Mouse (Mus musculus): Measurements from ENCODE around the gene Ica1. TPM values are rescaled to one million over a fixed set of nuclear protein-coding genes. Genes with fewer than 3 reads are reported as not detected.

Gene Ica1
- polyA plus RNA-seq, 1 experiment = 0.69 TPM

DNA sequence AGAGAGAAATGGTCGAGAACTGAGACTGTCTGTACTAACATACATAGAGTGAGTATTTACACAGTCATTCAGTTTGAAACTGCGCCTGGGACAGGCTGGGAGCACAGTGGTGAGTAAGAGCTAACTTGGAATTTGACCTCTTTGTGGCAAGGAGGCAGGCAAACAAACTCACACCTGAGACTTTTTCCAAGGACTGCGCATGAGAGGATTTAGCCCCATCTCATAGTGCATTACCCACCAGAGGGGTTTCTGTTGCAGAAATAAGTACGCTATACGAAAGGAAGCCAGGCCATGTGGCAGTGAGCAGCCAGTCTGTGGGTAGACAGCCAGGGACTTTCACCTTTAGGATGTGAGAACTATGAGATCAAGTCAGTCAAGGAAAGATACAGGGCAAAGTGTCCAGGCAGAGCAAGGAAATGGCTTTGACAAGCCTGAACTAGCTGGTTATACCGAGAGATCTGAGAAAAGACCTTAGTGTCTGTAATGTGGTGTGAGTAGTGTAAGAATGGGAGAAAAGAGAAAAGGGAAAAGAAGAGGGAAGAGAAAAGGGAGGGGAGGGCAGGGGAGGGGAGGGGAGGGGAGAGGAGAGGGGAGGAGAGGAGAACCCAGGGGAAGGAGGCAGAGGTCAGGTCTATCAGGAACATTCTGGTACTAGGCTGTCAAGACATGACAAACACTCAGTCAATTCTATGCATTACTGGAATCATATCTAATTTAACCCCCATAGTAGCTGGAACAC, 25.1 kb downstream of the Ica1 start:
- Histone ChIP-seq H3K27ac (ENCODE audit: control insufficient read depth, insufficient read depth, low read length) (no peak overlapping the region), H3K4me3 (ENCODE audit: control insufficient read depth, insufficient read depth, low read length) (no peak overlapping the region), H3K4me1 (replicated peaks; ENCODE audit: control insufficient read depth, insufficient read depth, low read length) (no peaks in the 10 kb centered on the region), H3K27me3 (ENCODE audit: control insufficient read depth, insufficient read depth, low read length) (no peaks in the 10 kb centered on the region), H3K36me3 (ENCODE audit: control insufficient read depth, insufficient read depth, low read length) (no peaks in the 10 kb centered on the region)
- WGBS = 93% methylated on average over 6 of the region's 6 CpGs
- DNase-seq = no peak
- no peak for TF ChIP-seq CTCF (IDR thresholded peaks at IDR 0.05; ENCODE audit: borderline replicate concordance, control insufficient read depth, extremely low read depth, insufficient read depth, low read length, poor library complexity)
- TF ChIP-seq POLR2A (IDR thresholded peaks at IDR 0.05; ENCODE audit: control insufficient read depth, extremely low read depth, insufficient read depth, low read length, poor library complexity) = no peak

DNA sequence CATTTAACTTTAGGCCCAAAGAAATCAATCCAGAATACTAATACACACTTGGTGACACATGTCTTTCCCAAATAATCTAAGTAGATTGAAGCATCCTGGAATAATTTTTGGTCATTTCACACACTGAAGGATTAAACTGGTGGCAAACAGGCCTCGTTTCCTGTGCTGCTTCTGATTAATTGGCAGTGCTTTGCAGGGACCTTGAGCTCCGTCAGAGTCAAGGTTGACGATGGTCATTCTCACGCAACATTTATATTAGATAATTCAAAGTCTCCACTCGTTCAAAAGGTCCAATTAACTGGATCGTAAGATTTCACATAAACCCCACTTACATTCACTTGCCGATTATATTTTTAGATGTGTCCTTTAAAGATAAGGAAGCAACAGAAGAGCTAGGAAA, 33.4 kb downstream of the Ica1 start:
- DNase-seq = no peak
- no peaks in the 10 kb centered on the region for H3K36me3 ChIP-seq (ENCODE audit: control insufficient read depth, insufficient read depth, low read length)
- no peaks in the 10 kb centered on the region for H3K4me1 ChIP-seq (replicated peaks; ENCODE audit: control insufficient read depth, insufficient read depth, low read length)
- H3K27ac ChIP-seq (ENCODE audit: control insufficient read depth, insufficient read depth, low read length) = no peak overlapping the region
- no peaks in the 10 kb centered on the region for H3K27me3 ChIP-seq (ENCODE audit: control insufficient read depth, insufficient read depth, low read length)
- TF ChIP-seq POLR2A (IDR thresholded peaks at IDR 0.05; ENCODE audit: control insufficient read depth, extremely low read depth, insufficient read depth, low read length, poor library complexity) (no peak), CTCF (IDR thresholded peaks at IDR 0.05; ENCODE audit: borderline replicate concordance, control insufficient read depth, extremely low read depth, insufficient read depth, low read length, poor library complexity) (no peak)
- 94% methylated on average over 7 of the region's 7 CpGs for whole genome bisulfite sequencing
- no peak overlapping the region for H3K4me3 ChIP-seq (ENCODE audit: control insufficient read depth, insufficient read depth, low read length)

DNA sequence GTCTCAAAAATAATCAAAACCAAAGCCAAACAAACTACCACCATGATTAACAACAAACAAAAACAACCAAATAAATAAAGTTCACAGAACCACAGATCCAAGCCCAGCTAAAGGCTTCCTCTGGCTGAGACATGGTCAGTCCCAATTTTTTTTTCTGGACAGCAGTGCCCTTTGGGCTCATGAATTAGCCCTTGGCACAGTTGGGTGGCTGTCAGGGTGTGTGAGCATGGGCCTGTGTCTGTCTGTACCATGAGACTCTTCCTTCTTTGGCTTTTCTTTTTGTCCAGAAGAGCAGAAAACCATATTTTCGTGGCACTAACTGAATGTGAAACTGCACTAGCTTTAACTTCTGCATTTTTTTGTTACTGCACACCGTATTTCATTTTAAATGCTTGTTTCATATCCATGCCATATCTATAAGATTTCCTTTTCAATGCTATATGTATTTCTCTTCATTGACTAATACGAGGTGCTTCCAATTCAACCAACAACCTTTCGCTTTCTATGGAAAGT, 34.0 kb downstream of the Ica1 start:
- TF ChIP-seq POLR2A (IDR thresholded peaks at IDR 0.05; ENCODE audit: control insufficient read depth, extremely low read depth, insufficient read depth, low read length, poor library complexity) = no peak
- no peak for TF ChIP-seq CTCF (IDR thresholded peaks at IDR 0.05; ENCODE audit: borderline replicate concordance, control insufficient read depth, extremely low read depth, insufficient read depth, low read length, poor library complexity)
- Histone ChIP-seq H3K36me3 (ENCODE audit: control insufficient read depth, insufficient read depth, low read length) (no peaks in the 10 kb centered on the region), H3K27me3 (ENCODE audit: control insufficient read depth, insufficient read depth, low read length) (no peaks in the 10 kb centered on the region), H3K4me1 (replicated peaks; ENCODE audit: control insufficient read depth, insufficient read depth, low read length) (no peaks in the 10 kb centered on the region), H3K27ac (ENCODE audit: control insufficient read depth, insufficient read depth, low read length) (no peak overlapping the region), H3K4me3 (ENCODE audit: control insufficient read depth, insufficient read depth, low read length) (no peak overlapping the region)
- 54% methylated on average over 4 of the region's 4 CpGs for WGBS
- DNase-seq = no peak

DNA sequence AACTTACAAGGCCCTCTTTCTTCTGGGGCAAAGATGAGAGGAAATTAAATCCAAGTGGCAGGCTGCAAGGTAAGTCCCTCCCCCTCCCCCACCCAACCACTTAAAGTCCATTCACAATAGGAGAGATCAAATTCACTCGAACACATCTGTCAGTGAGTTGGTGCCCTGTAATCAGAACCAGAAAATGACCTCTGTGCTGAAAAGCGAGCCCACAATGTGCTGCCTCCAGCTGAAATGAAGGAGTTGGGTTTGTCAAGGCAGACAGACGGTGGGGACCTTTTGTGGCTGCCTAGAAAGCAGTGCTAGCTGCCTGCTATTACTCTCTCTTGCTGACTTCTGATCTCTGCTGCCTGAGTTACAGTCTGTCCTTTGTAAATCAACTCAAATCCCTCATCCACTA, 35.8 kb downstream of the Ica1 start:
- no peaks in the 10 kb centered on the region for H3K4me1 ChIP-seq (replicated peaks; ENCODE audit: control insufficient read depth, insufficient read depth, low read length)
- 95% methylated on average over 3 of the region's 3 CpGs for WGBS
- no peaks in the 10 kb centered on the region for H3K27me3 ChIP-seq (ENCODE audit: control insufficient read depth, insufficient read depth, low read length)
- no peaks in the 10 kb centered on the region for H3K36me3 ChIP-seq (ENCODE audit: control insufficient read depth, insufficient read depth, low read length)
- no peak for DNase-seq
- H3K27ac ChIP-seq (ENCODE audit: control insufficient read depth, insufficient read depth, low read length) = no peak overlapping the region
- no peak overlapping the region for H3K4me3 ChIP-seq (ENCODE audit: control insufficient read depth, insufficient read depth, low read length)
- TF ChIP-seq CTCF (IDR thresholded peaks at IDR 0.05; ENCODE audit: borderline replicate concordance, control insufficient read depth, extremely low read depth, insufficient read depth, low read length, poor library complexity) (no peak), POLR2A (IDR thresholded peaks at IDR 0.05; ENCODE audit: control insufficient read depth, extremely low read depth, insufficient read depth, low read length, poor library complexity) (no peak)

DNA sequence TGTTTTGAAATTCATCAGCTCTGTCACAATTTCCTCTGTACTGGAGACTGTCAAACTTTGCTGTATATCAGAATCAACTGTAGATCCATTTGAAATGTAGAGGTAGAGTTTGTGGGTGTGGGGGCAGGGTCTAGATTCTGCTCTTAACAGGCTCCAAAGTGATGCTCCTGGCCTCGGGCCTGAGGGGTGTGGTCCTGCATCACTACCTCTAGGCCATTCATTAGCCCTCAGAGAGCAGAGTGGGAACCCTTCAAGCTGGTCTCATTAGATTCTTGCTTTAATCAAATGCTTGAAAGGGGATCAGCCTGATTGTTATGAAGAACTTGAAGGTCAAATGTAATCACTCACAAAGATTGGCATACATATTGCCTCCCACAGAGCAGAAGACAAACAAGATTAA, 36.6 kb downstream of the Ica1 start:
- TF ChIP-seq CTCF (IDR thresholded peaks at IDR 0.05; ENCODE audit: borderline replicate concordance, control insufficient read depth, extremely low read depth, insufficient read depth, low read length, poor library complexity) (no peak), POLR2A (IDR thresholded peaks at IDR 0.05; ENCODE audit: control insufficient read depth, extremely low read depth, insufficient read depth, low read length, poor library complexity) (no peak)
- H3K36me3 ChIP-seq (ENCODE audit: control insufficient read depth, insufficient read depth, low read length) = no peaks in the 10 kb centered on the region
- 73% methylated on average over 1 of the region's 1 CpGs for WGBS
- H3K27ac ChIP-seq (ENCODE audit: control insufficient read depth, insufficient read depth, low read length) = no peak overlapping the region
- H3K4me3 ChIP-seq (ENCODE audit: control insufficient read depth, insufficient read depth, low read length) = no peak overlapping the region
- no peaks in the 10 kb centered on the region for H3K27me3 ChIP-seq (ENCODE audit: control insufficient read depth, insufficient read depth, low read length)
- no peaks in the 10 kb centered on the region for H3K4me1 ChIP-seq (replicated peaks; ENCODE audit: control insufficient read depth, insufficient read depth, low read length)
- DNase-seq = no peak

DNA sequence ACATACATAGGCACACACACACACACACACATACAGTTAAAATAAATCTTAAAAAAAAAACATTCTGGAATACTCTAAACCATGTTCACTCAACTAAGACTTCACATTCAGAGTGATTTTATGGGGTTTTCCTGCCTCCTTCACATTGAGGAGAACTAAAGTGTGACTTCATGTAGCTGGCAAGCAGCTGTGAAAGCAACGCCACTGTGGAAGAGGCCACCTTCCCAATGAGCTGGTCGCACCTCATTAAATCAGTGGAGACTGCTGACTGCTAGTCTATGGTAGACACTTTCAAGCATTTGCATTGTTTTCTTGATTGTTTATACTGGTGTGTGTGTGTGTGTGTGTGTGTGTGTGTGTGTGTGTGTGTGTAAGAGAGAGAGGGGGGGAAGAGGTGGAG, 38.2 kb downstream of the Ica1 start:
- no peak for TF ChIP-seq POLR2A (IDR thresholded peaks at IDR 0.05; ENCODE audit: control insufficient read depth, extremely low read depth, insufficient read depth, low read length, poor library complexity)
- TF ChIP-seq CTCF (IDR thresholded peaks at IDR 0.05; ENCODE audit: borderline replicate concordance, control insufficient read depth, extremely low read depth, insufficient read depth, low read length, poor library complexity) = no peak
- Histone ChIP-seq H3K27ac (ENCODE audit: control insufficient read depth, insufficient read depth, low read length) (no peak overlapping the region), H3K36me3 (ENCODE audit: control insufficient read depth, insufficient read depth, low read length) (no peaks in the 10 kb centered on the region), H3K27me3 (ENCODE audit: control insufficient read depth, insufficient read depth, low read length) (no peaks in the 10 kb centered on the region), H3K4me1 (replicated peaks; ENCODE audit: control insufficient read depth, insufficient read depth, low read length) (no peaks in the 10 kb centered on the region), H3K4me3 (ENCODE audit: control insufficient read depth, insufficient read depth, low read length) (no peak overlapping the region)
- no peak for DNase-seq
- 88% methylated on average over 2 of the region's 2 CpGs for WGBS

Data from thymus, adult 2 months (tissue).